Mouse (Mus musculus) lung, embryonic 15.5 days (tissue): ENCODE measurements around the gene Tprn. TPM values are rescaled to one million over a fixed set of nuclear protein-coding genes. Genes with fewer than 3 reads are reported as not detected.
A peak's percentile ranks its signal among the peaks of the same experiment; 100 is the strongest.

Experiments
- ATAC-seq: fragments of 200-750 bp; cut with Nextera tagmentation; 2 replicates; pipeline ENCODE4 v1.8.0; 2017; ENCODE audit warnings: moderate number of reproducible peaks, borderline replicate concordance; ENCODE audit not compliant: low FRiP score, low TSS enrichment; ENCODE audit errors: extremely low read depth
- H3K27ac ChIP-seq: fragments of 300-500 bp; sonication (generic); 2 replicates; pipeline ENCODE4 v1.5.1; 2015; ENCODE audit warnings: moderate library complexity, mild to moderate bottlenecking, inconsistent platforms
- H3K27me3 ChIP-seq: fragments of 300-500 bp; sonication (generic); 2 replicates; pipeline ENCODE4 v1.6.1; 2015; ENCODE audit warnings: inconsistent platforms
- H3K36me3 ChIP-seq: fragments of 300-500 bp; sonication (generic); 2 replicates; pipeline ENCODE4 v1.6.1; 2015; ENCODE audit warnings: inconsistent platforms
- H3K4me1 ChIP-seq: fragments of 300-500 bp; sonication (generic); 2 replicates; pipeline ENCODE4 v1.6.1; 2015; ENCODE audit warnings: inconsistent platforms
- H3K4me2 ChIP-seq: fragments of 300-500 bp; sonication (generic); 2 replicates; pipeline ENCODE4 v1.6.1; 2015; ENCODE audit warnings: inconsistent platforms, mild to moderate bottlenecking, moderate library complexity
- H3K4me3 ChIP-seq: fragments of 300-500 bp; sonication (generic); 2 replicates; pipeline ENCODE4 v1.5.1; 2015; ENCODE audit warnings: mild to moderate bottlenecking, inconsistent platforms
- H3K9ac ChIP-seq: fragments of 300-500 bp; sonication (generic); 2 replicates; pipeline ENCODE4 v1.6.1; 2015; ENCODE audit warnings: inconsistent platforms
- H3K9me3 ChIP-seq: fragments of 300-500 bp; sonication (generic); 2 replicates; pipeline ENCODE4 v1.6.1; 2016; ENCODE audit warnings: inconsistent platforms
- WGBS: fragments of 180-500 bp; shearing (Covaris S2); methylation state at CpG from one replicate; pipeline ENCODE4 v1.1.7; 2015; 5-methylcytosine and 5-hydroxymethylcytosine counted together
- polyA plus RNA-seq: library from polyadenylated mRNA; unstranded; fragments of >200 nt; fragmentation: Nextera tagmentation; extraction: Ambion mirVana; gene quantifications from 2 replicates; pipeline ENCODE4 v1.2.1, GENCODE M21; 2015

Tprn gene
- polyA plus RNA-seq, result 6.7 and 8.7 TPM in 2 replicates

- no peaks in the 10 kb centered on the region for H3K9me3 ChIP-seq
- H3K4me3 ChIP-seq, result peak within 1 kb of the TSS; percentile 70
- no peaks in the 10 kb centered on the region for H3K36me3 ChIP-seq
- ATAC-seq, result peak; percentile 98
- H3K27me3 ChIP-seq, result peaks cover 13% of the 10 kb centered on the region
- peak within 1 kb of the TSS; percentile 60 for H3K9ac ChIP-seq
- under 1% methylated on average over 39 of the region's 39 CpGs for WGBS
- H3K4me2 ChIP-seq, result peak within 1 kb of the TSS; percentile 99
- peaks cover 39% of the 10 kb centered on the region for H3K4me1 ChIP-seq
- 0 out of 2 replicates have a peak within 1 kb of the TSS, but pooled peaks have one; percentile 34 for H3K27ac ChIP-seq
Observed at GRCm38 (mm10) chr2:25262291-25262767, at the start of gene Tprn. Gene Tprn, plus strand, starts transcription at chr2:25262618.

- H3K4me1 ChIP-seq, result peaks cover 22% of the 10 kb centered on the region
- H3K4me2 ChIP-seq, result no peak overlapping the region
- no peaks in the 10 kb centered on the region for H3K27me3 ChIP-seq
- WGBS, result 61% methylated on average over 23 of the region's 23 CpGs
- no peak for ATAC-seq
- H3K9me3 ChIP-seq, result no peaks in the 10 kb centered on the region
- H3K9ac ChIP-seq, result no peak overlapping the region
- no peaks in the 10 kb centered on the region for H3K36me3 ChIP-seq
- no peak overlapping the region for H3K27ac ChIP-seq
- no peak overlapping the region for H3K4me3 ChIP-seq
Observed at GRCm38 (mm10) chr2:25213266-25213865, 49.1 kb upstream of the Tprn start.

- Histone ChIP-seq H3K4me1 (peaks cover 18% of the 10 kb centered on the region), H3K36me3 (no peaks in the 10 kb centered on the region), H3K9me3 (no peaks in the 10 kb centered on the region), H3K27ac (no peak within 1 kb of the TSS), H3K9ac (no peak within 1 kb of the TSS), H3K27me3 (no peaks in the 10 kb centered on the region), H3K4me2 (no peak within 1 kb of the TSS), H3K4me3 (no peak within 1 kb of the TSS)
- ATAC-seq, result no peak
- 55% methylated on average over 3 of the region's 3 CpGs for WGBS
Observed at GRCm38 (mm10) chr2:25214444-25214843, 48.0 kb upstream of the Tprn start, which contains the start of gene Stpg3. Gene Stpg3, minus strand, starts transcription at chr2:25214637.

GRCm38 (mm10) chr2:25217666-25218065, 44.8 kb upstream of the Tprn start:
- Histone ChIP-seq H3K27me3 (no peaks in the 10 kb centered on the region), H3K4me2 (no peak overlapping the region), H3K9me3 (no peaks in the 10 kb centered on the region), H3K9ac (no peak overlapping the region), H3K4me1 (peaks cover 4% of the 10 kb centered on the region; the same call in 1 of the 2 replicates), H3K27ac (no peak overlapping the region), H3K36me3 (peaks cover 7% of the 10 kb centered on the region), H3K4me3 (no peak overlapping the region)
- WGBS, result 47% methylated on average over 2 of the region's 2 CpGs
- ATAC-seq, result no peak

GRCm38 (mm10) chr2:25218445-25218844, 44.0 kb upstream of the Tprn start, which contains the start of gene Fam166a:
Gene Fam166a, plus strand, starts transcription at chr2:25218745.
- no peak for ATAC-seq
- Histone ChIP-seq H3K4me2 (no peak within 1 kb of the TSS), H3K4me1 (peaks cover 10% of the 10 kb centered on the region), H3K36me3 (peaks cover 7% of the 10 kb centered on the region), H3K4me3 (no peak within 1 kb of the TSS), H3K9me3 (no peaks in the 10 kb centered on the region), H3K9ac (no peak within 1 kb of the TSS), H3K27me3 (no peaks in the 10 kb centered on the region), H3K27ac (no peak within 1 kb of the TSS)

DNA sequence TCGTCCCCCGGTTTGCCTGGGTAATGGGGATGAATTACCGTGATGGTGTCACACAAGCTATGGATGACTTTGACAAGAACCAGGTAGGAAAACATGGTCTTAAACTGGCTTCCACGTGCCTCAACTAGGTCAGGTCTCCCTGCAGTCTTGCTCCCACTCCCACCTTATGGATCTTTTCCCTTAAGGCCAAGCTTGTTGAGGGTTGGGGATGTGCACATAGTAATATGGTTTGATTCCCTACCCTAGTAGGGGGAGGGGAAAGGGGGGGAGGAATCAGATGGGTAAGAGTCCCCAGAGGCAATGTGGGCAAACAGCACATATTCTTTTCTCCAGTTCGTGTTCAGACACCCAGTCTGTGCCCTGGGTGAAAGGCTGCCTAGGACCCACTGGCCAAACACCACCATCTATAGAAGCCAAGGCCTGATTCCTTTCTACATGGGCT, 41.1 kb upstream of the Tprn start:
- Histone ChIP-seq H3K4me1 (peaks cover 22% of the 10 kb centered on the region), H3K4me3 (no peak overlapping the region), H3K9ac (no peak overlapping the region), H3K36me3 (peaks cover 7% of the 10 kb centered on the region), H3K27ac (no peak overlapping the region), H3K27me3 (no peaks in the 10 kb centered on the region), H3K4me2 (no peak overlapping the region), H3K9me3 (no peaks in the 10 kb centered on the region)
- no peak for ATAC-seq
- WGBS, result 71% methylated on average over 5 of the region's 5 CpGs

DNA sequence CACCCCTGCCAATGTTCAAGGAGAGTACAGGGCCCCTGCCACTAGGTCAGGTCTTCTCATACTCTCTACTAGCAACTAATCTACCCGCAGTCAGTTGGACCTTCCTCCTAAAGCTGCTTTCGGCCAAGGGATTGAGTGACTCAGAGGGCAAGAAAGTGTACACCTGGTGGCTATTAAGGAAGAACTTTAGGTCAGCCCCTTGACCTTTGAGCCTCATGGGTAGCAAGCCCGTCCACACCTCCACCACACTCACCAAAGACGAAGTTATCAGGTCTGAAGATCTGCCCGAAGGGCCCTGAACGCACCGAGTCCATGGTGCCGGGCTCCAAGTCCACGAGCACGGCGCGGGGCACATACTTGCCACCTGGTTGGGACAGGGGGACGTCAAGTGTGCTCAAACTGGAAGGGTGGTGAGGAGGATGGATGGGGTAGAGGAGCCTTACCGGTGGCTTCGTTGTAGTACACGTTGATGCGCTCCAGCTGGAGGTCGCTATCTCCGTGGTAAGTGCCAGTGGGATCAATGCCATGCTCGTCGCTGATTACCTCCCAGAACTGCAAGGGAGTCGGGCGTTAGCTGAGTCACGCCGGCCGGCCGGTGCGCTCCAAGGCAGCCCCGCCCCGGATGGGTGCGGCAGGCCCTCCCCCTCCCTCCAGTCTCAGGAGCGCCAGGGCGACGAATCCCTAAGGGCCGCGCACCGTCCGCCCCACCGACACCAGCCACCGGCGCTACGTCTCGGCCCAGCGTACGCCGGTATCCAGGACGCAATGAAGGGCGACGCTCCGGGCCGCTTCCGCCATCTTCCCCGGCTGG, 38.5 kb upstream of the Tprn start:
- Histone ChIP-seq H3K4me1 (peaks cover 32% of the 10 kb centered on the region), H3K4me3 (peak overlapping the region; percentile 98), H3K9ac (peak overlapping the region; percentile 95), H3K9me3 (no peaks in the 10 kb centered on the region), H3K27me3 (no peaks in the 10 kb centered on the region), H3K36me3 (peaks cover 7% of the 10 kb centered on the region), H3K27ac (peak overlapping the region; percentile 99), H3K4me2 (peak overlapping the region; percentile 76)
- peak; percentile 41 for ATAC-seq
- WGBS, result under 1% methylated on average over 53 of the region's 53 CpGs

DNA sequence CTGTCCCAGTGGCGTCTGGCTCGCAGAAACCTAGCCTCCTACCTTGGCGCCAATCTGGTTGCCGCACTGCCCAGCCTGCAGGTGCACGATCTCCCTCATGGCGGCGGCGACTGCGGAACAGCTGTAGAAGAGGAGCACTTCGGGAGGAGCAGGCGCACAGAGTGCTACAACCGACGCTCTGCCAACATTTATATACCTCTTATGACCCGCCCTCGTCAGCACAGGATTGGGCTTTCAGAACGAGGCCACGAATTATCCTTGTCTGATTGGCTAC, 38.0 kb upstream of the Tprn start, which contains the start of gene Tubb4b:
Gene Tubb4b (minus strand): TSS at position 211 of the 274 bp plus-strand sequence.
- H3K36me3 ChIP-seq, result peaks cover 7% of the 10 kb centered on the region
- no peak for ATAC-seq
- no peaks in the 10 kb centered on the region for H3K27me3 ChIP-seq
- WGBS, result 0% methylated on average over 17 of the region's 17 CpGs
- peak within 1 kb of the TSS; percentile 98 for H3K4me3 ChIP-seq
- peaks cover 33% of the 10 kb centered on the region for H3K4me1 ChIP-seq
- peak within 1 kb of the TSS; percentile 95 for H3K9ac ChIP-seq
- H3K9me3 ChIP-seq, result no peaks in the 10 kb centered on the region
- H3K27ac ChIP-seq, result peak within 1 kb of the TSS; percentile 99
- peak within 1 kb of the TSS; percentile 76 for H3K4me2 ChIP-seq

DNA sequence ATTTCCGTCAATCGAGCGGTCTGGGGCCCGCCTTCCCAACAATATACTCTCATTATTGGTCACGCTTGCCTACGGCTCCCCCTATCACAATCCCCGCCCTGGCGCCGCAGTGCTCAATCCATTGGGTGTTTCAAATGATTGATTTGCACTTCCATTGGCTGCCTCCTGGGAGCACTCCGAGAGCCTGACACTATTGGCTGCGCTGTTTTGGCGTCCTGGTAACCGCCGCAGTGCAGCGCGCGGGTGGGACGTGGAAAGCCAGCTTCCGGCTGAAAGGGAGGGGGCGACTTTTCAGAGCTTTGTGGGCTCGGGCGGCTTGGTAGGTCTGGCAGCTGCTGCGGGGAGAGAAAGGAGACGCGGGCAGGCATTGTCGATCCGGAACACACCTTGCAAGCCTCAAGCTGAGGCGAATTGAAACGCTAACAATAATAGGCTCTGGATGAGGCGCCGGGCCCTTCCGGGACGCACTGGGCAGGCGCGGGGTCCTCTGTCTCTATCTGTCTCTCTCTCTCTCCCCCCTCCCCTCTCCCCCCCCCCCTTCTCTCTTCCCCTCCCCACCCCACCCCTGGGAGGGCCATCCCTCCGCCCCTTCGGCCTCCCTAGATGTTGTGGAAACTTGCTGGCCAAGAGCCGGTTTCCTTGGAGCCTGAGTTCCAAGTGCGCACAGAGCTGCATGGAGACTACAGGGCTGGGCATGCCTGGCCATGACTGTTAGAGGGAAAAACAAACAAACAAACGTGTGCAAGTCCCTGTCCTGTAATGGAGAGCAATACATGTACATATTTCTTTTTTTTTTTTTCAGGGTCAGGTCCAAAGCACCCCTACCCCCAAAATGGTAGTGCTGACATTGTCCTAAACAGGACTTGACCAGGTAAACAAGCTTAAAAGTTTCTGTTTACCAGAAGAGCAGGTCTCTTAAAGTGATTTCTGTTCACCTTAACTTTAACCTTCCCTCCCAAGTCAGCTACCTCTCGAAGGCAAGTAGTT, 37.4 kb upstream of the Tprn start:
- peak; percentile 95 for ATAC-seq
- Histone ChIP-seq H3K27me3 (no peaks in the 10 kb centered on the region), H3K4me1 (peaks cover 33% of the 10 kb centered on the region)

GRCm38 (mm10) chr2:25225811-25226379, 36.5 kb upstream of the Tprn start:
- peak overlapping the region; percentile 55; the same call in 1 of the 2 replicates for H3K4me3 ChIP-seq
- peaks cover 33% of the 10 kb centered on the region for H3K4me1 ChIP-seq
- peaks cover 7% of the 10 kb centered on the region for H3K36me3 ChIP-seq
- ATAC-seq, result no peak
- no peaks in the 10 kb centered on the region for H3K9me3 ChIP-seq
- WGBS, result 68% methylated on average over 8 of the region's 8 CpGs
- H3K9ac ChIP-seq, result peak overlapping the region; percentile 56
- peak overlapping the region; percentile 99 for H3K27ac ChIP-seq
- no peaks in the 10 kb centered on the region for H3K27me3 ChIP-seq
- peak overlapping the region; percentile 50 for H3K4me2 ChIP-seq

More for the DNA sequence above, 37.4 kb upstream of the Tprn start:
- no peaks in the 10 kb centered on the region for H3K9me3 ChIP-seq
- H3K9ac ChIP-seq, result peak overlapping the region; percentile 56
- peak overlapping the region; percentile 50 for H3K4me2 ChIP-seq
- peak overlapping the region; percentile 98 for H3K4me3 ChIP-seq
- peaks cover 7% of the 10 kb centered on the region for H3K36me3 ChIP-seq
- 2% methylated on average over 40 of the region's 41 CpGs for whole genome bisulfite sequencing
- H3K27ac ChIP-seq, result peak overlapping the region; percentile 99

DNA sequence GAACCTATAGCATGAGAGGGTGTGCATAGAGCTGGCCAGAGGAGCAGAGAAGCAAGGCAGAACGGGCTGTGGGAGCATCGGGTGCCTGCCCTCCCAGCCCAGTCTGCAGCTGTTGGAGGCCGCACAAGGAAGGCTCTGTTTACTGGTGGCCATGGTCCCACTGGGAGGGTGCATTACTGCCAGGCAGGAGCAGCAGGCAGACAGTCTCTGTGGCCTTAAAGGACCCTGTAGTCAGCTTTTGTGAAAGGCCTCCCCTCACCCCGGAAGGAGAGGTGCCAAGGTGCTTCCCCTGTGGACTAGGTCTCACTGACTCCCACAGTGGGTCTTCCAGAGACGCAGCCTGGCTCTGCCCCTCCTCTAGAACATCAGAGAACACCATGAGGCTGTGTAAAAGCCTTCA, 35.6 kb upstream of the Tprn start:
- H3K9ac ChIP-seq, result no peak overlapping the region
- no peak overlapping the region for H3K27ac ChIP-seq
- no peak overlapping the region for H3K4me2 ChIP-seq
- peaks cover 30% of the 10 kb centered on the region for H3K4me1 ChIP-seq
- no peaks in the 10 kb centered on the region for H3K9me3 ChIP-seq
- H3K36me3 ChIP-seq, result peaks cover 3% of the 10 kb centered on the region
- 80% methylated on average over 5 of the region's 5 CpGs for WGBS
- no peak for ATAC-seq
- H3K27me3 ChIP-seq, result no peaks in the 10 kb centered on the region
- H3K4me3 ChIP-seq, result no peak overlapping the region
